Mouse (Mus musculus) CH12.LX (cell line): Measurements from ENCODE around the gene Smim27. TPM values are rescaled to one million over a fixed set of nuclear protein-coding genes. Genes with fewer than 3 reads are reported as not detected.
A peak's percentile ranks its signal among the peaks of the same experiment; 100 is the strongest.

Source experiments
- DNase-seq: peaks from one replicate; pipeline ENCODE4 v3.0.0-alpha.2; 2013; ENCODE audit errors: extremely low read depth
- H3K27ac ChIP-seq: 2 replicates; pipeline ENCODE4 v1.5.1; 2012; ENCODE audit warnings: low read depth, mild to moderate bottlenecking, control low read depth, moderate library complexity; ENCODE audit not compliant: insufficient read depth
- H3K27me3 ChIP-seq: replicated peaks from 2 replicates; pipeline ENCODE3; 2012; ENCODE audit warnings: inconsistent platforms
- H3K36me3 ChIP-seq, 2 experiments: replicated peaks in 1 of 2; 2 replicates each; pipeline versions ENCODE3 to v1.6.1; 2012; ENCODE audit warnings: inconsistent platforms in 1 of 2, low read length in 1 of 2, mild to moderate bottlenecking in 1 of 2, mixed read lengths in 1 of 2, moderate library complexity in 1 of 2; ENCODE audit not compliant: control insufficient read depth in 1 of 2, insufficient read depth in 1 of 2
- H3K4me1 ChIP-seq, 2 experiments: 2 replicates each; pipeline ENCODE4 v1.6.1; 2012; ENCODE audit warnings: inconsistent platforms in 1 of 2, moderate library complexity in 1 of 2; ENCODE audit not compliant: insufficient read depth in 2 of 2, control insufficient read depth in 1 of 2
- H3K4me2 ChIP-seq: 2 replicates; pipeline ENCODE4 v1.6.1; 2012; ENCODE audit warnings: low read depth, mild to moderate bottlenecking, control low read depth; ENCODE audit not compliant: poor library complexity, insufficient read depth, severe bottlenecking
- H3K4me3 ChIP-seq, 3 experiments: fragments of 150-350 bp in 1 of 3; sonication (generic) in 1 of 3; replicated peaks in 1 of 3; 2 replicates each; pipeline versions ENCODE3 to v1.5.1; 2011 to 2012; ENCODE audit warnings: low read depth in 2 of 3, low read length in 2 of 3, mild to moderate bottlenecking in 2 of 3, moderate library complexity in 2 of 3, control low read depth in 1 of 3, improper control_type of control experiment in 1 of 3, inconsistent platforms in 1 of 3, mixed read lengths in 1 of 3; ENCODE audit not compliant: poor library complexity in 1 of 3
- H3K79me2 ChIP-seq: replicated peaks from 2 replicates; pipeline ENCODE4 v1.6.1; 2012; ENCODE audit warnings: mild to moderate bottlenecking, moderate library complexity; ENCODE audit not compliant: control insufficient read depth, poor library complexity, insufficient read depth, severe bottlenecking; ENCODE audit errors: extremely low read depth
- H3K9ac ChIP-seq: 2 replicates; pipeline ENCODE4 v1.6.1; 2012; ENCODE audit warnings: low read depth, mild to moderate bottlenecking, control low read depth, moderate library complexity; ENCODE audit not compliant: insufficient read depth
- H3K9me3 ChIP-seq: replicated peaks from 2 replicates; pipeline ENCODE3; 2012; ENCODE audit warnings: low read length, inconsistent platforms, mixed read lengths
- CHD1 ChIP-seq: IDR thresholded peaks from 2 replicates; pipeline ENCODE4 v1.6.1; 2012; ENCODE audit warnings: low read depth, low read length, improper control_type of control experiment, inconsistent platforms
- CHD2 ChIP-seq: IDR thresholded peaks from 2 replicates; pipeline ENCODE4 v1.6.1; 2011; ENCODE audit warnings: low read length, improper control_type of control experiment
- ETS1 ChIP-seq: conservative IDR thresholded peaks from 2 replicates; pipeline ENCODE4 v1.6.1; 2012; ENCODE audit warnings: low read depth, mild to moderate bottlenecking, inconsistent platforms, low read length, improper control_type of control experiment, moderate library complexity
- HCFC1 ChIP-seq: IDR thresholded peaks from 2 replicates; pipeline ENCODE4 v1.6.1; 2012; ENCODE audit warnings: low read depth, mild to moderate bottlenecking, inconsistent platforms, low read length, improper control_type of control experiment
- KAT2A ChIP-seq: IDR thresholded peaks from 2 replicates; pipeline ENCODE4 v1.6.1; 2012; ENCODE audit warnings: low read length, improper control_type of control experiment, inconsistent platforms; ENCODE audit not compliant: insufficient replicate concordance
- MAFK ChIP-seq: IDR thresholded peaks from 2 replicates; pipeline ENCODE4 v1.6.1; 2011; ENCODE audit warnings: low read length, improper control_type of control experiment; ENCODE audit not compliant: insufficient replicate concordance
- MAX ChIP-seq: IDR thresholded peaks from 2 replicates; pipeline ENCODE4 v1.6.1; 2011; ENCODE audit warnings: low read length, improper control_type of control experiment
- MAZ ChIP-seq: IDR thresholded peaks from 2 replicates; pipeline ENCODE4 v1.6.1; 2012; ENCODE audit warnings: low read depth, mild to moderate bottlenecking, inconsistent platforms, low read length, improper control_type of control experiment, moderate library complexity
- MEF2A ChIP-seq: IDR thresholded peaks from 2 replicates; pipeline ENCODE4 v1.6.1; 2014; ENCODE audit warnings: low read depth, mild to moderate bottlenecking, inconsistent platforms, low read length, improper control_type of control experiment, borderline replicate concordance
- MYC ChIP-seq: IDR thresholded peaks from 2 replicates; pipeline ENCODE4 v1.6.1; 2011; ENCODE audit warnings: low read depth, mild to moderate bottlenecking, improper control_type of control experiment, low read length
- NELFE ChIP-seq: IDR thresholded peaks from 2 replicates; pipeline ENCODE4 v1.6.1; 2011; ENCODE audit warnings: low read depth, low read length, improper control_type of control experiment
- NRF1 ChIP-seq: IDR thresholded peaks from 2 replicates; pipeline ENCODE4 v1.6.1; 2014; ENCODE audit warnings: low read depth, mild to moderate bottlenecking, inconsistent platforms, low read length, improper control_type of control experiment, moderate library complexity
- PAX5 ChIP-seq: IDR thresholded peaks from 2 replicates; pipeline ENCODE4 v1.6.1; 2012; ENCODE audit warnings: low read length, inconsistent platforms, mixed read lengths
- POLR2AphosphoS2 ChIP-seq: IDR thresholded peaks from 2 replicates; pipeline ENCODE4 v1.6.1; 2011; ENCODE audit warnings: low read depth, low read length, improper control_type of control experiment
- SIN3A ChIP-seq: IDR thresholded peaks from 2 replicates; pipeline ENCODE4 v1.6.1; 2012; ENCODE audit warnings: low read length, improper control_type of control experiment, inconsistent platforms
- SMC3 ChIP-seq: IDR thresholded peaks from 2 replicates; pipeline ENCODE4 v1.6.1; 2011; ENCODE audit warnings: low read depth, low read length, improper control_type of control experiment
- TCF12 ChIP-seq: IDR thresholded peaks from 2 replicates; pipeline ENCODE4 v1.6.1; 2014; ENCODE audit warnings: low read depth, mild to moderate bottlenecking, inconsistent platforms, low read length, improper control_type of control experiment
- UBTF ChIP-seq: IDR thresholded peaks from 2 replicates; pipeline ENCODE4 v1.6.1; 2012; ENCODE audit warnings: low read depth, mild to moderate bottlenecking, inconsistent platforms, low read length, improper control_type of control experiment, moderate library complexity
- ZMIZ1 ChIP-seq: IDR thresholded peaks from 2 replicates; pipeline ENCODE4 v1.6.1; 2012; ENCODE audit warnings: low read depth, mild to moderate bottlenecking, inconsistent platforms, low read length, improper control_type of control experiment
- ZNF384 ChIP-seq: IDR thresholded peaks from 2 replicates; pipeline ENCODE4 v1.6.1; 2012; ENCODE audit warnings: low read depth, low read length, improper control_type of control experiment, inconsistent platforms
- dilution Hi-C: fragments of 300-500 bp; cut with MboI; formaldehyde crosslinking; loops from 2 replicates; pipeline ENCODE4 v1.14.3; 2020; ENCODE audit warnings: low sequenced_read_pairs; ENCODE audit not compliant: extremely low pct_unique_long_range_greater_than_20kb, extremely low pct_ligation_motif_present
- in situ Hi-C: fragments of 300-500 bp; cut with MboI; formaldehyde crosslinking; loops from 3 replicates; pipeline ENCODE4 v1.14.3; 2019; ENCODE audit warnings: low sequenced_read_pairs, low pct_ligation_motif_present, low pct_unique_long_range_greater_than_20kb, mixed read lengths
- polyA plus RNA-seq: library from polyadenylated mRNA; unstranded; fragments of >175 nt; gene quantifications from 2 replicates; pipeline ENCODE4 v1.2.1, GENCODE M21; 2012; ENCODE audit warnings: low read depth; ENCODE audit not compliant: insufficient read length
- total RNA-seq, 2 experiments: library from RNA; depleted of rRNA; stranded (reverse); fragments of 300-350 nt in 1 of 2; fragments of >200 nt in 1 of 2; gene quantifications; 2 replicates each; pipeline ENCODE4 v1.2.3; 2012 to 2014

Gene Smim27
- total and polyA plus RNA-seq, 3 experiments = 1.6 to 9.7 (median 6.5) TPM

DNA sequence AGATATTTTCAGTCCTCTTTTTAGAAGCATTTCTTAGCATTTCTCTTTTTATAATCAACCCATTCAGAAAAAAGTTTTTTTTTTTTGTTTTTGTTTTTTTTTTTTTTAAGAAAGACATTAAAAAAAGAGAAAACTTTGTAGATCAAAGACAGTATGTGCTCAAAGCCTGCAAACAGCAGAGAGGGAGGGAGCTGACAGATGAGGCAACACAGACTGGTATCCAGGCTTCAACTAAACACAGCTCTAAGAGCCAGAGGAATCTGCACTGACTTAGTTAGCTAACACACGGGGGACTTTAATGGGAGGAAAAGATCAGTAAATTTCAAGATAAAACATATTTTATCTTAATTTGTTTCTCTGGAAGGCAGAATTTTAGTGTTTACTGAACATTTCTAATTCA, 5.1 kb upstream of the Smim27 start:
- Histone ChIP-seq H3K4me2 (no peak overlapping the region), H3K27me3 (no peaks in the 10 kb centered on the region), H3K4me3 (no peak overlapping the region), H3K9ac (no peak overlapping the region), H3K4me1 (peaks cover 3 to 32% of the 10 kb centered on the region in 2 experiments; a peak in 2 of 4 replicates), H3K9me3 (no peaks in the 10 kb centered on the region), H3K79me2 (peaks cover 52% of the 10 kb centered on the region), H3K36me3 (peaks cover 48 to 84% of the 10 kb centered on the region in 2 experiments), H3K27ac (no peak overlapping the region)
- in situ Hi-C loops = no loop called here
- no peak for DNase-seq
- dilution Hi-C loops = no loop called here
- TF ChIP-seq TCF12 (no peak), CHD1 (no peak), POLR2AphosphoS2 (no peak), SIN3A (no peak), MAZ (no peak), CHD2 (no peak), MAFK (no peak), PAX5 (no peak), MYC (no peak), MAX (no peak), MEF2A (no peak), ZMIZ1 (no peak), SMC3 (no peak), KAT2A (no peak), NELFE (no peak), NRF1 (no peak), ETS1 (no peak), HCFC1 (no peak), ZNF384 (no peak)

DNA sequence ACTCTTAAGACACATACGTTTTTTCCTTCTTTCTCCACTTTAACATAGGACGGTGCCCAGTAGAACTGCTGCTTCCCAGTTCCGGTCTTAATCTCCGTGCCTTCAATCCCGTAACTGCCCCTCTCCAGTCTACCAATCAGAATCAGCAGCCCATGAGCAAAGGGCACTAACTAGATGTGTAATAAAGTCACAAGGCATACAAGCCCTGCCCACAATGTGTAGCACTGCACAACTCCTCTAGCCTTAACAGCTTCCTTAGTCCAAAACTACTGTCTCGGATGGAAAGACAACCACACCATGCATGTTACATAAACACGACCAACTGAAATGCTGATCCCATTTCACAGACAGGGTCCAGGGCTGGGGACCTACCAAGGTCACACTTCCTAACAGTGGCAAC, 1.7 kb upstream of the Smim27 start:
- H3K9me3 ChIP-seq = no peaks in the 10 kb centered on the region
- H3K27me3 ChIP-seq = no peaks in the 10 kb centered on the region
- TF ChIP-seq ZMIZ1 (no peak), UBTF (no peak), MAZ (no peak)
- no peak for DNase-seq
- peaks cover 24 to 64% of the 10 kb centered on the region in 2 experiments for H3K36me3 ChIP-seq
- peaks cover 52% of the 10 kb centered on the region for H3K79me2 ChIP-seq
- no peak overlapping the region for H3K27ac ChIP-seq
- H3K9ac ChIP-seq = peak overlapping the region; percentile 44
- peaks cover 3 to 37% of the 10 kb centered on the region in 2 experiments; a peak in 2 of 4 replicates for H3K4me1 ChIP-seq
- dilution Hi-C loops = no loop called here
- H3K4me3 ChIP-seq = peak overlapping the region; percentile 84 to 94 (median 87)
- peak overlapping the region; percentile 17; the same call in 1 of the 2 replicates for H3K4me2 ChIP-seq
- in situ Hi-C loops = no loop called here
